Mouse (Mus musculus): ENCODE results near the gene Map10. TPM values are rescaled to one million over a fixed set of nuclear protein-coding genes. Genes with fewer than 3 reads are reported as not detected.

The Map10 gene
- polyA plus RNA-seq, 1 experiment from 2014 or later, result 3.7 TPM

- H3K27me3 ChIP-seq (replicated peaks; ENCODE audit: insufficient read depth, low read length), result no peaks in the 10 kb centered on the region
- ATAC-seq, result no peak
Observed at GRCm38 (mm10) chr8:125639631-125640030, 30.0 kb upstream of the Map10 start.

GRCm38 (mm10) chr8:125640766-125641165, 28.9 kb upstream of the Map10 start:
- no peaks in the 10 kb centered on the region for H3K27me3 ChIP-seq (replicated peaks; ENCODE audit: insufficient read depth, low read length)
- no peak overlapping the region for H3K9ac ChIP-seq (replicated peaks; ENCODE audit: low read depth)
- no peaks in the 10 kb centered on the region for H3K36me3 ChIP-seq (ENCODE audit: insufficient read depth, low read length)
- ATAC-seq (no peak), DNase-seq (ENCODE audit: low spot score) (no peak)
- H3K4me2 ChIP-seq (replicated peaks; ENCODE audit: low read depth, low read length), result no peak overlapping the region
- H3K4me1 ChIP-seq (ENCODE audit: insufficient read depth, low read depth, low read length), result no peaks in the 10 kb centered on the region
- H3K4me3 ChIP-seq (ENCODE audit: low read depth, low read length), result no peak overlapping the region
- H3K27ac ChIP-seq (ENCODE audit: low read length), result no peak overlapping the region
- 81% methylated on average over 5 of the region's 5 CpGs for WGBS
- TF ChIP-seq CTCF (IDR thresholded peaks at IDR 0.05) (no peak), EP300 (IDR thresholded peaks at IDR 0.05) (no peak)
- no peaks in the 10 kb centered on the region for H3K9me3 ChIP-seq (ENCODE audit: low read length)

More at GRCm38 (mm10) chr8:125639631-125640030, 30.0 kb upstream of the Map10 start:
- no peak for TF ChIP-seq CTCF (IDR thresholded peaks at IDR 0.05)
- TF ChIP-seq EP300 (IDR thresholded peaks at IDR 0.05), result no peak
- Histone ChIP-seq H3K4me3 (ENCODE audit: low read depth, low read length) (no peak overlapping the region), H3K36me3 (ENCODE audit: insufficient read depth, low read length) (no peaks in the 10 kb centered on the region), H3K9ac (replicated peaks; ENCODE audit: low read depth) (no peak overlapping the region), H3K9me3 (ENCODE audit: low read length) (no peaks in the 10 kb centered on the region), H3K4me1 (ENCODE audit: insufficient read depth, low read depth, low read length) (no peaks in the 10 kb centered on the region), H3K4me2 (replicated peaks; ENCODE audit: low read depth, low read length) (no peak overlapping the region), H3K27ac (ENCODE audit: low read length) (no peak overlapping the region)
- WGBS, result 76% methylated on average over 2 of the region's 2 CpGs
- DNase-seq (ENCODE audit: low spot score), result no peak

GRCm38 (mm10) chr8:125641808-125642207, 27.8 kb upstream of the Map10 start:
- 41% methylated on average over 6 of the region's 6 CpGs for WGBS
- Histone ChIP-seq H3K4me3 (ENCODE audit: low read depth, low read length) (no peak overlapping the region), H3K4me2 (replicated peaks; ENCODE audit: low read depth, low read length) (no peak overlapping the region), H3K4me1 (ENCODE audit: insufficient read depth, low read depth, low read length) (no peaks in the 10 kb centered on the region), H3K9ac (replicated peaks; ENCODE audit: low read depth) (no peak overlapping the region), H3K27me3 (replicated peaks; ENCODE audit: insufficient read depth, low read length) (no peaks in the 10 kb centered on the region), H3K27ac (ENCODE audit: low read length) (no peak overlapping the region), H3K36me3 (ENCODE audit: insufficient read depth, low read length) (no peaks in the 10 kb centered on the region), H3K9me3 (ENCODE audit: low read length) (no peaks in the 10 kb centered on the region)
- no peak for DNase-seq (ENCODE audit: low spot score)
- no peak for TF ChIP-seq EP300 (IDR thresholded peaks at IDR 0.05)
- no peak for TF ChIP-seq CTCF (IDR thresholded peaks at IDR 0.05)
- no peak; the same call in 1 of the 2 replicates for ATAC-seq

GRCm38 (mm10) chr8:125645757-125646478, 23.7 kb upstream of the Map10 start:
- TF ChIP-seq EP300 (IDR thresholded peaks at IDR 0.05) (no peak), CTCF (IDR thresholded peaks at IDR 0.05) (no peak)
- no peaks in the 10 kb centered on the region for H3K36me3 ChIP-seq (ENCODE audit: insufficient read depth, low read length)
- ATAC-seq, result no peak

GRCm38 (mm10) chr8:125649447-125649846, 20.2 kb upstream of the Map10 start:
- Histone ChIP-seq H3K4me3 (ENCODE audit: low read depth, low read length) (no peak overlapping the region), H3K27ac (ENCODE audit: low read length) (no peak overlapping the region), H3K36me3 (ENCODE audit: insufficient read depth, low read length) (no peaks in the 10 kb centered on the region), H3K9me3 (ENCODE audit: low read length) (no peaks in the 10 kb centered on the region), H3K9ac (replicated peaks; ENCODE audit: low read depth) (no peak overlapping the region), H3K27me3 (replicated peaks; ENCODE audit: insufficient read depth, low read length) (no peaks in the 10 kb centered on the region), H3K4me2 (replicated peaks; ENCODE audit: low read depth, low read length) (no peak overlapping the region), H3K4me1 (ENCODE audit: insufficient read depth, low read depth, low read length) (no peaks in the 10 kb centered on the region)
- 63% methylated on average over 4 of the region's 4 CpGs for WGBS
- ATAC-seq (no peak), DNase-seq (ENCODE audit: low spot score) (no peak)
- no peak for TF ChIP-seq CTCF (IDR thresholded peaks at IDR 0.05)
- no peak for TF ChIP-seq EP300 (IDR thresholded peaks at IDR 0.05)

More at GRCm38 (mm10) chr8:125645757-125646478, 23.7 kb upstream of the Map10 start:
- Histone ChIP-seq H3K4me1 (ENCODE audit: insufficient read depth, low read depth, low read length) (no peaks in the 10 kb centered on the region), H3K4me3 (ENCODE audit: low read depth, low read length) (no peak overlapping the region), H3K9me3 (ENCODE audit: low read length) (no peaks in the 10 kb centered on the region), H3K27ac (ENCODE audit: low read length) (no peak overlapping the region), H3K9ac (replicated peaks; ENCODE audit: low read depth) (no peak overlapping the region), H3K27me3 (replicated peaks; ENCODE audit: insufficient read depth, low read length) (no peaks in the 10 kb centered on the region), H3K4me2 (replicated peaks; ENCODE audit: low read depth, low read length) (no peak overlapping the region)
- 61% methylated on average over 10 of the region's 10 CpGs for WGBS
- DNase-seq (ENCODE audit: low spot score), result no peak

GRCm38 (mm10) chr8:125654821-125655220, 14.8 kb upstream of the Map10 start:
- TF ChIP-seq EP300 (IDR thresholded peaks at IDR 0.05) (no peak), CTCF (IDR thresholded peaks at IDR 0.05) (no peak)
- WGBS, result 93% methylated on average over 2 of the region's 2 CpGs
- Histone ChIP-seq H3K4me3 (ENCODE audit: low read depth, low read length) (no peak overlapping the region), H3K36me3 (ENCODE audit: insufficient read depth, low read length) (no peaks in the 10 kb centered on the region), H3K4me1 (ENCODE audit: insufficient read depth, low read depth, low read length) (no peaks in the 10 kb centered on the region), H3K27me3 (replicated peaks; ENCODE audit: insufficient read depth, low read length) (no peaks in the 10 kb centered on the region), H3K27ac (ENCODE audit: low read length) (no peak overlapping the region), H3K9ac (replicated peaks; ENCODE audit: low read depth) (no peak overlapping the region), H3K9me3 (ENCODE audit: low read length) (no peaks in the 10 kb centered on the region), H3K4me2 (replicated peaks; ENCODE audit: low read depth, low read length) (no peak overlapping the region)
- ATAC-seq, result no peak
- DNase-seq (ENCODE audit: low spot score), result no peak
